Mouse (Mus musculus): ENCODE data around the gene Matn3.
A peak's percentile ranks its signal among the peaks of the same experiment; 100 is the strongest.

Gene Matn3

DNA sequence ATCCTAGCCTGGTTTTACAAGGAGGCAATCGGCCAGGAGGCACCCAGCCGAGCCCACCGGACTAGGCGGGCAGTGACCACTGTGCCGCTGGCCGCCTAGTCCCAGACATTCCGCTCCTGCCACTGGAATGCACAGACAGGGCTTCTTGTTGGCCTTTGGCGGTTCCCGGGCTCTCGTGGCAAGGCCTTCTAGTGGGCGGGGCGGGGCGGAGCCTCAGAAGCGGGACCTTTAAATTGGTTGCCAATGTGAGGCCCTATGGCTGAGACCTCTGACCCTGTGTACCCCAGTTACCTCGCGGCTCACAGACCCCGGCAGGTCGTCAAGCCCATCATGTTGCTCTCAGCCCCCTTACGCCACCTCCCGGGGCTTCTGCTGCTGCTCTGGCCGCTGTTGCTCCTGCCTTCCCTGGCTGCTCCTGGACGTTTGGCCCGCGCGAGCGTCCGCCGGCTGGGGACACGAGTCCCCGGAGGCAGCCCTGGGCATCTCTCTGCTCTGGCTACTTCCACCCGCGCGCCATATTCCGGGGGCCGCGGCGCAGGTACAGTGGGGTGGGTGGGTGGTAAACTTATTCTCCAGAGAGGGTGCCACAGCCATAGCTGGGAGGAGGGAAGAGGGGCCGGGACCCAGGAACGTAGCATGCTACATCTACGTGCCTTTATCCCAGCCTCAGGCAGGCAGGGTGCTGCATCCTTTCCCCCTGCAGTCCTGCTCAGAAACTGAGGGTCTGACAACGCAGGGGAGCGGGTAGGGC lies at the start of gene Matn3:
Matn3 (plus strand) TSS at position 216 of the 751 bp plus-strand sequence.
- peak; percentile 53 to 70 for DNase-seq

DNA sequence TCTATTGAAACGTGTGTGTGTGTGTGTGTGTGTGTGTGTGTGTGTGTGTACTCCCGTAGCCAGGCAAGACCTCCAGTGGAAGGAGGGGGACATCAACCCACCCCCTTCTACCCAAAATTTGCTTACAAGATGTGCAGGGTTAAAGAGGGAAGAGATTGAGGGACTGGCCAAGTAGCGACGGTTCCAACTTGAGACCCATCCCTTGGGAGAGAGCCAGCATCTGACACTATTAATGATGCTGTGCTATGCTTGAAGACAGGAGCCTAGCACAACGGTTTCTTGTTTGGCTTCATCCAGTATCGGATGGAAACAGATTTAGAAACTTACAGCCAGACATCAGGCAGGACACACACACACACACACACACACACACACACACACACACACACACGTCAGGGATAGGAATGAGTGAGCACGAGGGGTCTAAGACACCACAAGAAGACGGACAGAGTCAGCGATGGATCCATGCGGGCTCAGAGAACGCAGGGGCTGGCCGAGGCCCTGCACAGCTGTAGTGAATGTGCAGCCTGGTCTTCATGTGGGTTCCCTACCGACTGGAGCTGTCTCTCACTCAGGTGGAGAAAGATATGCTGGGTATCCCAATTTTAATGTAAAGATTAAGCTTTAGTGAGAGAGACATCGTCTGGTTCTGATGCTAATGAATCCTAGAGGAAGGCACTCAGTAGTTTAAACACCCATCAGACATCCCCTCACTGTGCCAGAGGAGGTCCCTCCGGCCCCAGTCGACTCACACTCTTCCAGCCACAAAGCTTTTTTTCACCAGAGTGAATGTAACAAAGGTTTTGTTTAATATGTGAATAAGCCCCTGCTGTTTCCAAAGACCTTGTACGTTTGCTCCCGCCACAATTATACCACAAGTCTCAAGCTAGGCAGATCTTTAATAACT lies 48.6 kb upstream of the Matn3 start:
- no peak for DNase-seq

- DNase-seq = no peak
Measured at GRCm38 (mm10) chr12:8900107-8900698, 47.5 kb upstream of the Matn3 start.

GRCm38 (mm10) chr12:8900919-8901663 lies 46.6 kb upstream of the Matn3 start:
- no peak for DNase-seq

GRCm38 (mm10) chr12:8901934-8902333 lies 45.8 kb upstream of the Matn3 start:
- no peak for DNase-seq

DNA sequence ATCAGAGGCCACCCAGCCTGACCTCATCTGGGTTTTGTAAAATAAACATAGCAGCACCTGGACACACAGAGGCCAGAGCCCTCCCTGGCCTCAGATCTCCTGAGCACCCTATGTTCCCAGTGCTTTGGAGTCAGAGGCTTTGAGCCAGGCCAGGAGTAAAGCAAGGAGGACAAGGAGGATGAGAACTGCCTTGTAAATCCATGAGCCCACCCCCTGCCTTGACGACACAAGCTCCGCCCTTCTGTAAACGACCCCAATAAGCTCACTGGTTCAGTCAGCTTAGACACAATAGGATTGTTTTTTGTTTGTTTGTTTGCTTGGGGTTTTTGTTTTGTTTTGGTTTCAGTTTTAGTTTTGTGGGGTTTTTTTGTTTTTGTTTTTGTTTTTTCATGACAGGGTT lies 45.2 kb upstream of the Matn3 start:
- DNase-seq = no peak

DNA sequence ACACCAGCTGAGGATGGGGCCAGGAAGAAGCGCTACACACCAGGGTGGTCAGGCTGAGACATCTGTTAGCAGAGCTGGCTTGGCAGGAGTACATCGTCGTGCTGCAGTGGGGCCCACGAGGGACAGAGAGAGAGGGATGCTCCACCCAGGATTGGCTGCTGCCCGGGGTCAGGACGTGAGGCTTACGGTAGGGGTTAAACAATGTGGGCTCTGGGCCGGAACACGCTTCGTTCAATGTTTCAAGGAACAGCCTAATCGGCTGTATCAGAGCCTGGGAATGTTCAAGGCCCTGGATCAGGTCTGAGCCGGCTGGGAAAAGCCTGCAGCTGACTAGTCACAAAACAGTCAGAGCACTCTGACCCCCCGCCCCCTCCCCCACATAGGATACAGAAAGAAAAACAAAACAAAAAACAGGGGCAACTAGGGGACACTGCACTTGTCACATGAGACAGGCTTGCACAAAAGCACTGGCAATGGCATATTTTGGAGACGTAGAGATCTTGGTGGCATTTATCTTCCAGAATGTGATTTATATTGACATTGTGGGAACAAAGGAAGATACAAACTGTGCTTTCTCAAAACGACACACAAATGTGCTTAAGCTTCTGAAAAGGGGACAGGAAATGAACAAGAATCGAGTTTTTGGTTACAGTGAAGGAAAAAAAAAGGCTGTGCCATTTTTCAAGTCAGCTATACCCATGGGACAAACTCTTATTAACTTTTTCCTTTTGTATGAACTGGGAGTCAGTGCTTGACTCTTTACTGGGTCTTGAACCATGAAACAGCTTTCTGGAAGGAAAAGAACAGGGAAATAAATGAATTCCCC lies 34.7 kb upstream of the Matn3 start:
- peak; percentile 52 to 62 for DNase-seq

- DNase-seq = peak; percentile 66 to 72
Measured at GRCm38 (mm10) chr12:8913701-8914340, 33.9 kb upstream of the Matn3 start.

GRCm38 (mm10) chr12:8916378-8916777 lies 31.4 kb upstream of the Matn3 start:
- DNase-seq = peak; percentile 75 to 83

- DNase-seq = no peak
Measured at GRCm38 (mm10) chr12:8919231-8919630, 28.5 kb upstream of the Matn3 start.

GRCm38 (mm10) chr12:8920996-8921393 lies 26.7 kb upstream of the Matn3 start:
- no peak for DNase-seq

DNA sequence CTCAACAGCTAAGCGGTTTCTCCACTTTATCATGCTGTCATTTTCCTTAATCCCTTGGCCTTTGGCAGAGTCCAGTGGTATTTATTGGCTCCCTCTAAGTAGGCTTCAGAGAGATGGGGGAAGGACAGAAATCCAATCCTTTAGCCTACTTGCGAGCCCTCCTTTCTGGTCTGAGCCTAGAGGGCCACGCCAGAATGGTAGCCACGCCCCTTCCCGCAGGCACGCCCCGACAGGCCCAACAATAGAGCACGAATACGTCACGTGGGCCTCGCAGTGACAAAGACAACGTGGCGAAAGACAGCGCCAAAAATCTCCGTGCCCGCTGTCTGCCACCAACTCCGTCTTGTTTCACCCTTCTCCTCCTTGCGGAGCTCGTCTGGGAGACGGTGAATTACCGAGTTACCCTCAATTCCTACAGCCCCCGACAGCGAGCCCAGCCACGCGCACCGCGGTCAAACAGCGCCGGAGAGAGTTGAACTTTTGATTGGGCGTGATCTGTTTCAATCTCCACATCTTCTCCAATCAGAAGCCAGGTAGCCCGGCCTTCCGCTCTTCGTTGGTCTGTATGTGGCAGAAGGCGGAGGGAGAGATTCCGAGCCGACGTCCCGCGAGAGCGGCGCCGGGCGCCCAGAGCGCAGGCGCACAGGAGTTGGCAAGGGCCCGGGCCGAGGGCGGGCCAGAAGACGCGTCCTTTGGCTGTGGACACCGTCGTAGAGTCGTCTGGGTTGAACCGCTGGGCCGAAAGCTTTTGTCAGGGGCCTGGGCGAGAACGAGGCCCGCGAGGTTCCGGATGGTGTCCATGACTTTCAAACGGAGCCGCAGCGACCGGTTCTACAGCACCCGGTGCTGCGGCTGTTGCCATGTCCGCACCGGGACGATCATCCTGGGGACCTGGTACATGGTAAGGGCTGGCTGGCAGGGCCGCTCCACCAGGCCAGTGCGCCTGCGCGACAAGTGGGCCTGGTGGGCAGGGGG lies 26.0 kb upstream of the Matn3 start, which contains the start of gene Laptm4a:
Laptm4a (plus strand) TSS at position 271 of the 975 bp plus-strand sequence.
- peak; percentile 98 for DNase-seq

- peak in 1 of 2 experiments; percentile 51 for DNase-seq
Measured at GRCm38 (mm10) chr12:8922369-8923124, 25.2 kb upstream of the Matn3 start.

- peak; percentile 61 to 63 for DNase-seq
Measured at GRCm38 (mm10) chr12:8923125-8923410, 24.7 kb upstream of the Matn3 start.

DNA sequence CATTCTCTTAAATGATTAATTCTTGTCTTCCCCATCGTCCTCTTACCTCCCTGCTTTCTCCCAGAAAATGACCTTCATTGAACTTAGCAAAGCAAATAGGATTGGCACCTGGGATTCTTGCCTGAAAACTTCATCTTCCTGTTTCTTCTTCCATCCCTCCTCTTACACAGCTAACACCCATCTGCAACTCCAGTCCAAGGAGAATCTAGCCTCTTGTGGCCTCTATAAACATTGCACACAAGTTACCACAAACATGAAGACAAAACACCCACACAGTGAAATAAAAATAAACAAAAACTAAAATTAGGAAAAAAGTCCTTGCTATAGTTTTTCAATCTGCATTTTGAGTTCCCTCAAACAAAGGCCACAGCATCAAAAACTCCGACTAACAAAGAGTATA lies 24.1 kb upstream of the Matn3 start:
- DNase-seq = peak in 1 of 2 experiments; percentile 30

GRCm38 (mm10) chr12:8927652-8928051 lies 20.1 kb upstream of the Matn3 start:
- DNase-seq = no peak

DNA sequence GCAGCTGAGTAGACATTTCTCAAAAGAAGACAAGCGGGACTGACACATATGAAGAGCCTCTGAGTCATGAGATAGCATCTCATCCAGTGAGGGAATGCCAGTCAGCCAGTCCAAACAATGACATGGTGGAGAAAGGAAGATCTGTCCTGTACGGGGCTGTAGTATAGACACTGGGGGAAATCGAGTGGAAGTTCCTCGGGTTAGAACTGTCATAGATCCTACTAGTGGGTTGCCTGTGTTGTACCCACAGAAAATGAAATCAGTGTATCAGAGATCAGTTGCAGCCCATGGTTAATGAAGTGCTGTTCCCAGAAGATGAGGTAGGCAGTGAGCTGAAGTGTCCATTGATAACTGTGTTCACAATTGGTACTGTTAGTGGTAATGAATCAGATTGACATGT lies 19.0 kb upstream of the Matn3 start:
- no peak for DNase-seq

DNA sequence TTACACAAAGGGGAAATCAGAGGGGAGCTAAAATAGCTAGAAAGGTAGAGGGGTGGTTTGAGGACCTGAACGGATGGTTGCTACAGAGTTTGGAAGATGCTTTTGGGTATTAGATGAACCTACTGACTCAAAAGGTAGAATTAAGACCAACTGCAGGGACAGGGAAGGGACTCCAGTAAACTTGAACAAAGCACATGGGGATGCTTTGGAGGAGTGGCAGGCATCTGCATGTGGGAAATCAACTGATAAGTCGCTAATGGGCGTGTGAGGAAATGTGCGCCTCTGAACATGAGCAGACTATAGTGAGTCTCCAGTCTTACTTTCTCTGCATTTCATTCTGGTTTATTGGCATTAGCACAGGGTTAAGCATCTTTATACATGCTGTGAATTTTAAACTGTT lies 16.6 kb upstream of the Matn3 start:
- no peak for DNase-seq

DNA sequence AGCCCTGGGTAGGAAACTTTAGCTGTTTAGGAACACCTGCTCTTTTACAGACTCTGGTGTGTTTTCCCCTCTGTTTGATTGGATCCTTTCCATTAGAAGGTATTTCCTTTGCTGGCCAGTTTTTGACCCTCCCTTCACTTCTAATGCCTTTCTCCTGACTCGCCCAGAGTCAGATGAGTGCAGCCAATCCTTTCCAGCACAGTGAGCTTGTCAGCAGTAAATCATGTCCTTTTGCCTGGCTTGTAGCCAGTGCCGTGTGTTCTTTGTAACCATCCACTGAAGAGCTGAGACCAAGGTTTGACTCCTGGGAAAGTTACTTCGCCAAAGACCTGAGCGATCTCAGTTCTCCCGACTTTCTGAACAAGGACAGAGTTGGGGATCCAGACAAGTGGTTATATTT lies 12.4 kb upstream of the Matn3 start:
- DNase-seq = no peak

Measured in cerebellum, postnatal 10 days (tissue).